Mouse (Mus musculus) midbrain, embryonic 11.5 days (tissue): Measurements from ENCODE around the gene Atp8b4. TPM values are rescaled to one million over a fixed set of nuclear protein-coding genes. Genes with fewer than 3 reads are reported as not detected.

Source experiments
- ATAC-seq: fragments of 200-750 bp; cut with Nextera tagmentation; 2 replicates; pipeline ENCODE4 v1.8.0; 2017; ENCODE audit warnings: moderate TSS enrichment, moderate library complexity; ENCODE audit not compliant: low FRiP score
- DNase-seq: peaks from one replicate; pipeline ENCODE4 v3.0.0; 2015; ENCODE audit warnings: low spot score; ENCODE audit errors: missing footprints
- H3K27ac ChIP-seq: fragments of 300-500 bp; sonication (generic); 2 replicates; pipeline ENCODE4 v1.5.1; 2014; ENCODE audit warnings: low read depth, low read length
- H3K27me3 ChIP-seq: fragments of 300-500 bp; sonication (generic); 2 replicates; pipeline ENCODE4 v1.6.1; 2014; ENCODE audit warnings: mild to moderate bottlenecking, low read length, moderate library complexity, mixed read lengths; ENCODE audit not compliant: control insufficient read depth, insufficient read depth
- H3K36me3 ChIP-seq: fragments of 300-500 bp; sonication (generic); 2 replicates; pipeline ENCODE4 v1.6.1; 2014; ENCODE audit warnings: mild to moderate bottlenecking, low read length, moderate library complexity, mixed read lengths; ENCODE audit not compliant: control insufficient read depth, insufficient read depth
- H3K4me1 ChIP-seq: fragments of 300-500 bp; sonication (generic); 2 replicates; pipeline ENCODE4 v1.6.1; 2014; ENCODE audit warnings: low read length; ENCODE audit not compliant: control insufficient read depth, insufficient read depth
- H3K4me2 ChIP-seq: fragments of 300-500 bp; sonication (generic); 2 replicates; pipeline ENCODE4 v1.6.1; 2014; ENCODE audit warnings: mild to moderate bottlenecking, moderate library complexity
- H3K4me3 ChIP-seq: fragments of 300-500 bp; sonication (generic); 2 replicates; pipeline ENCODE4 v1.5.1; 2014; ENCODE audit warnings: low read depth, low read length
- H3K9ac ChIP-seq: fragments of 300-500 bp; sonication (generic); 2 replicates; pipeline ENCODE4 v1.6.1; 2014; ENCODE audit warnings: low read length
- H3K9me3 ChIP-seq: fragments of 300-500 bp; sonication (generic); 2 replicates; pipeline ENCODE4 v1.6.1; 2016; ENCODE audit warnings: low read length; ENCODE audit not compliant: control insufficient read depth
- WGBS: fragments of 180-500 bp; shearing (Covaris S2); extraction: QIAGEN DNeasy Blood & Tissue Kit; methylation state at CpG from one replicate; pipeline ENCODE4 v1.1.7; 2014; 5-methylcytosine and 5-hydroxymethylcytosine counted together
- polyA plus RNA-seq: library from polyadenylated mRNA; unstranded; fragments of >200 nt; fragmentation: Nextera tagmentation; extraction: Ambion mirVana; gene quantifications from 2 replicates; pipeline ENCODE4 v1.2.1, GENCODE M21; 2014

Atp8b4 gene
- polyA plus RNA-seq, 1 experiment from 2014 or later = 0.07 TPM

DNA sequence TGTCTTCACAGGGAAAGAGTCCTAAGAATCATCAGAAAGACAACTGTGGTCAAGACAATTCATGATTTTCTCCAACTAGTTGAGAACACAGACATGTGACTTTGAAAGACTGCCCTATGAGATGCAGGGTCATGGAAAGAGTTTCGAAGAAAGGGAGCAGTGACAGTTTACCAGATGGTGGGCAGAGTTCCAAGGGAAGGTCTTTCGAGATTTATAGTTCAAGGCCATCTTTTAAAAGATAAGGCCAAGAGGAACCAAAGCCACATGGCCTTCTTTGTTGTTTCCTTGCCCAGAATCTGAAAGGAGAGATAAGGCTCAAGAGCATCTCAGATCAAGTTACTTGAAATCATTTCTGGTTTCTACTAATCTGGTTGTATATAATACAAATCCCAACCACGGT is 225.0 kb downstream of the Atp8b4 start:
- Histone ChIP-seq H3K4me2 (no peak overlapping the region), H3K4me3 (no peak overlapping the region), H3K9me3 (no peaks in the 10 kb centered on the region), H3K27me3 (no peaks in the 10 kb centered on the region), H3K4me1 (no peaks in the 10 kb centered on the region), H3K36me3 (no peaks in the 10 kb centered on the region), H3K27ac (no peak overlapping the region), H3K9ac (no peak overlapping the region)
- ATAC-seq (no peak), DNase-seq (no peak)
- 92% methylated on average over 3 of the region's 3 CpGs for WGBS

DNA sequence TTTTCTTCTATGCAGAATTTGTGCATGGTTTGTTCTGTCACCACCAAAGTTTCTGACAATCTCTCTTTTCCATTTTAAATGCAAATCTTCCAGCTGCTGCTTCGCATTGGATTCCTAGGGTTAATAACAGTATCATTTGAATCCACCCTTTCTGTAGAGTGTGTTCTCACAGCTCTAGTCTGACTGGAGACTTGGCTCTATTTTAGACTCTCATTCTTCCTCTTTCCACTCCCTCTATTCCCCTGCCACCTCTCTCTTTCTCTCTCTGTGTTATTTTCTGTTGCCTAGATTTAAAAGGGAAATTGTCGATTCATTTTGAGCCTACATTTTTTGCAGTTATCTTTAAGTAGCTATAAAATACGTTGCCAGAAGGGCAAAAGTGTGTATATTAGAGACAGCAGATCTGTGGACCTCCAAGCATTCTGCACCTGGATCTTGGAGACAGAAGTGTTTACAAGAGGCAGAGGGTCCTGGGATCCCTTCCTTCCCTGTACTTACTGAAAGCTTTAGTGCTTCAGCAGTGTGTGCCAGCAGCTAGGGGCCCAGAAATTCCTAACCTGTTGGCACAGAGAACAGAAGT is 225.6 kb downstream of the Atp8b4 start:
- Histone ChIP-seq H3K36me3 (no peaks in the 10 kb centered on the region), H3K4me3 (no peak overlapping the region), H3K27ac (no peak overlapping the region), H3K4me1 (no peaks in the 10 kb centered on the region), H3K9me3 (no peaks in the 10 kb centered on the region), H3K4me2 (no peak overlapping the region), H3K9ac (no peak overlapping the region), H3K27me3 (no peaks in the 10 kb centered on the region)
- ATAC-seq = no peak
- no peak for DNase-seq
- 80% methylated on average over 3 of the region's 3 CpGs for WGBS

DNA sequence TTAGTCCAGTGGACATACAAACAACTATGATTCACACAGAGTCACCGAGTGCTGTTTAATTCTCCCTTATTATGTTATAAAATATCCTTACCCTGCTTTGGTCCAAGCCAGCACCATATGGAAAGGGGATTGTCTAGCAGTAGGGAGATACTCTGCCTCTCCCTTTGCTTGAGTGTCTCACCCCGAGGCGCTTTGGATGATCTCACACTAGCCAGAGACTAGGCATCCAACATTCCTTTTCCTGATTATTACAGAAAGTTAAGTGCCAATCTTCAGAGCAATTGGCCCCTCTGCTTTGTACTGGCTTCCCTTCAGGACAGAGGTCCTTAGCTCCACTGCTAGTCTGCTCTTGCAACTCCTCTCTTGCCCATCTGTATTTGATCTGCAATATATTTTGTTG is 226.2 kb downstream of the Atp8b4 start:
- no peak overlapping the region for H3K9ac ChIP-seq
- no peak for ATAC-seq
- no peaks in the 10 kb centered on the region for H3K27me3 ChIP-seq
- H3K9me3 ChIP-seq = no peaks in the 10 kb centered on the region
- no peak overlapping the region for H3K4me3 ChIP-seq
- no peak overlapping the region for H3K27ac ChIP-seq
- DNase-seq = no peak
- no peaks in the 10 kb centered on the region for H3K4me1 ChIP-seq
- 85% methylated on average over 3 of the region's 3 CpGs for WGBS
- H3K36me3 ChIP-seq = no peaks in the 10 kb centered on the region
- no peak overlapping the region for H3K4me2 ChIP-seq

Other genes with a start within 250 kb of the Atp8b4 start
- gene Slc27a2, start 51.7 kb upstream of the Atp8b4 start, polyA plus RNA-seq = 3.3 and 3.8 TPM in 2 replicates
- 0.42 and 0.50 TPM in 2 replicates for gene Hdc, start 118.6 kb upstream of the Atp8b4 start, polyA plus RNA-seq
- gene Gabpb1, start 175.7 kb upstream of the Atp8b4 start, polyA plus RNA-seq = 88.4 and 94.5 TPM in 2 replicates
- 47.7 and 53.2 TPM in 2 replicates for gene Usp8, start 206.7 kb upstream of the Atp8b4 start, polyA plus RNA-seq